Mouse (Mus musculus) CH12.LX (cell line): ENCODE measurements around the gene Exoc2. TPM values are rescaled to one million over a fixed set of nuclear protein-coding genes. Genes with fewer than 3 reads are reported as not detected.

Experiments
- DNase-seq: peaks from one replicate; pipeline ENCODE4 v3.0.0-alpha.2; 2013; ENCODE audit errors: extremely low read depth
- H3K27ac ChIP-seq: 2 replicates; pipeline ENCODE4 v1.5.1; 2012; ENCODE audit warnings: low read depth, mild to moderate bottlenecking, control low read depth, moderate library complexity; ENCODE audit not compliant: insufficient read depth
- H3K27me3 ChIP-seq: replicated peaks from 2 replicates; pipeline ENCODE3; 2012; ENCODE audit warnings: inconsistent platforms
- H3K36me3 ChIP-seq, 2 experiments: replicated peaks in 1 of 2; 2 replicates each; pipeline versions ENCODE3 to v1.6.1; 2012; ENCODE audit warnings: inconsistent platforms in 1 of 2, low read length in 1 of 2, mild to moderate bottlenecking in 1 of 2, mixed read lengths in 1 of 2, moderate library complexity in 1 of 2; ENCODE audit not compliant: control insufficient read depth in 1 of 2, insufficient read depth in 1 of 2
- H3K4me1 ChIP-seq, 2 experiments: 2 replicates each; pipeline ENCODE4 v1.6.1; 2012; ENCODE audit warnings: inconsistent platforms in 1 of 2, moderate library complexity in 1 of 2; ENCODE audit not compliant: insufficient read depth in 2 of 2, control insufficient read depth in 1 of 2
- H3K4me2 ChIP-seq: 2 replicates; pipeline ENCODE4 v1.6.1; 2012; ENCODE audit warnings: low read depth, mild to moderate bottlenecking, control low read depth; ENCODE audit not compliant: poor library complexity, insufficient read depth, severe bottlenecking
- H3K4me3 ChIP-seq, 3 experiments: fragments of 150-350 bp in 1 of 3; sonication (generic) in 1 of 3; replicated peaks in 1 of 3; 2 replicates each; pipeline versions ENCODE3 to v1.5.1; 2011 to 2012; ENCODE audit warnings: low read depth in 2 of 3, low read length in 2 of 3, mild to moderate bottlenecking in 2 of 3, moderate library complexity in 2 of 3, control low read depth in 1 of 3, improper control_type of control experiment in 1 of 3, inconsistent platforms in 1 of 3, mixed read lengths in 1 of 3; ENCODE audit not compliant: poor library complexity in 1 of 3
- H3K79me2 ChIP-seq: replicated peaks from 2 replicates; pipeline ENCODE4 v1.6.1; 2012; ENCODE audit warnings: mild to moderate bottlenecking, moderate library complexity; ENCODE audit not compliant: control insufficient read depth, poor library complexity, insufficient read depth, severe bottlenecking; ENCODE audit errors: extremely low read depth
- H3K9ac ChIP-seq: 2 replicates; pipeline ENCODE4 v1.6.1; 2012; ENCODE audit warnings: low read depth, mild to moderate bottlenecking, control low read depth, moderate library complexity; ENCODE audit not compliant: insufficient read depth
- H3K9me3 ChIP-seq: replicated peaks from 2 replicates; pipeline ENCODE3; 2012; ENCODE audit warnings: low read length, inconsistent platforms, mixed read lengths
- BHLHE40 ChIP-seq: IDR thresholded peaks from 2 replicates; pipeline ENCODE4 v1.6.1; 2011; ENCODE audit warnings: mild to moderate bottlenecking, low read depth, low read length, improper control_type of control experiment
- E2F4 ChIP-seq: IDR thresholded peaks from 2 replicates; pipeline ENCODE4 v1.6.1; 2011; ENCODE audit warnings: low read depth, low read length, improper control_type of control experiment; ENCODE audit not compliant: insufficient replicate concordance
- ELF1 ChIP-seq: IDR thresholded peaks from 2 replicates; pipeline ENCODE4 v1.6.1; 2014; ENCODE audit warnings: low read depth, mild to moderate bottlenecking, inconsistent platforms, low read length, improper control_type of control experiment
- IRF4 ChIP-seq: IDR thresholded peaks from 2 replicates; pipeline ENCODE4 v1.6.1; 2014; ENCODE audit warnings: low read depth, mild to moderate bottlenecking, inconsistent platforms, low read length, improper control_type of control experiment
- MAX ChIP-seq: IDR thresholded peaks from 2 replicates; pipeline ENCODE4 v1.6.1; 2011; ENCODE audit warnings: low read length, improper control_type of control experiment
- MYC ChIP-seq: IDR thresholded peaks from 2 replicates; pipeline ENCODE4 v1.6.1; 2011; ENCODE audit warnings: low read depth, mild to moderate bottlenecking, improper control_type of control experiment, low read length
- PAX5 ChIP-seq: IDR thresholded peaks from 2 replicates; pipeline ENCODE4 v1.6.1; 2012; ENCODE audit warnings: low read length, inconsistent platforms, mixed read lengths
- POLR2A ChIP-seq: IDR thresholded peaks from 2 replicates; pipeline ENCODE4 v1.6.1; 2011; ENCODE audit warnings: low read depth, mild to moderate bottlenecking, improper control_type of control experiment, low read length
- RCOR1 ChIP-seq: conservative IDR thresholded peaks from 2 replicates; pipeline ENCODE4 v1.6.1; 2012; ENCODE audit warnings: low read depth, mild to moderate bottlenecking, inconsistent platforms, low read length, improper control_type of control experiment
- USF1 ChIP-seq: IDR thresholded peaks from 2 replicates; pipeline ENCODE4 v1.6.1; 2014; ENCODE audit warnings: low read depth, mild to moderate bottlenecking, inconsistent platforms, low read length, improper control_type of control experiment
- ZNF384 ChIP-seq: IDR thresholded peaks from 2 replicates; pipeline ENCODE4 v1.6.1; 2012; ENCODE audit warnings: low read depth, low read length, improper control_type of control experiment, inconsistent platforms
- dilution Hi-C: fragments of 300-500 bp; cut with MboI; formaldehyde crosslinking; loops from 2 replicates; pipeline ENCODE4 v1.14.3; 2020; ENCODE audit warnings: low sequenced_read_pairs; ENCODE audit not compliant: extremely low pct_unique_long_range_greater_than_20kb, extremely low pct_ligation_motif_present
- in situ Hi-C: fragments of 300-500 bp; cut with MboI; formaldehyde crosslinking; loops from 3 replicates; pipeline ENCODE4 v1.14.3; 2019; ENCODE audit warnings: low sequenced_read_pairs, low pct_ligation_motif_present, low pct_unique_long_range_greater_than_20kb, mixed read lengths
- polyA plus RNA-seq: library from polyadenylated mRNA; unstranded; fragments of >175 nt; gene quantifications from 2 replicates; pipeline ENCODE4 v1.2.1, GENCODE M21; 2012; ENCODE audit warnings: low read depth; ENCODE audit not compliant: insufficient read length
- total RNA-seq, 2 experiments: library from RNA; depleted of rRNA; stranded (reverse); fragments of 300-350 nt in 1 of 2; fragments of >200 nt in 1 of 2; gene quantifications; 2 replicates each; pipeline ENCODE4 v1.2.3; 2012 to 2014

The Exoc2 gene
- total and polyA plus RNA-seq, 3 experiments, result 21.1 to 33.0 (median 29.7) TPM

GRCm38 (mm10) chr13:30976536-30977084 lies 2.7 kb upstream of the Exoc2 start:
- Histone ChIP-seq H3K27me3 (no peaks in the 10 kb centered on the region), H3K4me2 (peak overlapping the region; percentile 50)
- TF ChIP-seq ZNF384 (peak; percentile 68), POLR2A (no peak), PAX5 (no peak), MAX (no peak), IRF4 (0 out of 2 replicates have a peak, but pooled peaks have one; percentile 18)
- TF ChIP-seq, all 38 proteins: peak for 2
- peaks cover 3% of the 10 kb centered on the region; the same call in 1 of the 2 replicates for H3K79me2 ChIP-seq
- H3K9me3 ChIP-seq, result no peaks in the 10 kb centered on the region
- H3K36me3 ChIP-seq, result no peaks in the 10 kb centered on the region
- H3K27ac ChIP-seq, result no peak overlapping the region
- H3K4me3 ChIP-seq, result no peak overlapping the region
- no peak for DNase-seq
- dilution Hi-C loops (no loop called here), in situ Hi-C loops (no loop called here)
- H3K4me1 ChIP-seq, result peaks cover 5 to 28% of the 10 kb centered on the region in 2 experiments
- no peak overlapping the region for H3K9ac ChIP-seq

GRCm38 (mm10) chr13:30974247-30974630 lies 346 bp upstream of the Exoc2 start:
- Histone ChIP-seq H3K27ac (no peak overlapping the region), H3K9me3 (no peaks in the 10 kb centered on the region), H3K79me2 (peaks cover 20% of the 10 kb centered on the region), H3K4me1 (peaks cover 12 to 47% of the 10 kb centered on the region in 2 experiments), H3K4me2 (peak overlapping the region; percentile 49), H3K9ac (no peak overlapping the region), H3K4me3 (peak overlapping the region; percentile 83 to 86 (median 85)), H3K27me3 (no peaks in the 10 kb centered on the region), H3K36me3 (peaks cover 0 to 5% of the 10 kb centered on the region in 2 experiments)
- dilution Hi-C loops (no loop called here), in situ Hi-C loops (no loop called here)
- no peak for TF ChIP-seq MYC
- no peak for TF ChIP-seq BHLHE40
- TF ChIP-seq USF1, result no peak
- no peak for TF ChIP-seq PAX5
- DNase-seq, result no peak

GRCm38 (mm10) chr13:30972102-30972501 lies 1.8 kb downstream of the Exoc2 start:
- TF ChIP-seq E2F4 (no peak), RCOR1 (no peak), MAX (no peak), ELF1 (peak; percentile 62; the same call in 1 of the 2 replicates), ZNF384 (no peak), POLR2A (no peak)
- peaks cover 32% of the 10 kb centered on the region for H3K79me2 ChIP-seq
- no peak overlapping the region for H3K9ac ChIP-seq
- H3K27ac ChIP-seq, result no peak overlapping the region
- DNase-seq, result peak; percentile 68
- H3K4me2 ChIP-seq, result peak overlapping the region; percentile 37
- no peaks in the 10 kb centered on the region for H3K27me3 ChIP-seq
- peaks cover 0 to 9% of the 10 kb centered on the region in 2 experiments for H3K36me3 ChIP-seq
- H3K9me3 ChIP-seq, result no peaks in the 10 kb centered on the region
- H3K4me3 ChIP-seq, result no peak overlapping the region
- dilution Hi-C loops, result no loop called here
- H3K4me1 ChIP-seq, result peaks cover 12 to 58% of the 10 kb centered on the region in 2 experiments
- in situ Hi-C loops, result no loop called here
